Mouse (Mus musculus) brain, embryonic 14.5 days (tissue): Measurements from ENCODE around the gene Ets2.

ENCODE experiments used
- CTCF ChIP-seq: fragments of 200-500 bp; IDR thresholded peaks from 2 replicates; pipeline ENCODE4 v1.5.1; 2012; ENCODE audit warnings: inconsistent platforms, mild to moderate bottlenecking, moderate library complexity, borderline replicate concordance; ENCODE audit not compliant: insufficient read depth, insufficient read length; ENCODE audit errors: extremely low read depth
- POLR2A ChIP-seq: fragments of 200-500 bp; IDR thresholded peaks from 2 replicates; pipeline ENCODE4 v1.6.1; 2012; ENCODE audit warnings: mild to moderate bottlenecking, inconsistent platforms, borderline replicate concordance; ENCODE audit not compliant: poor library complexity, insufficient read depth, insufficient read length, severe bottlenecking; ENCODE audit errors: extremely low read depth

DNA sequence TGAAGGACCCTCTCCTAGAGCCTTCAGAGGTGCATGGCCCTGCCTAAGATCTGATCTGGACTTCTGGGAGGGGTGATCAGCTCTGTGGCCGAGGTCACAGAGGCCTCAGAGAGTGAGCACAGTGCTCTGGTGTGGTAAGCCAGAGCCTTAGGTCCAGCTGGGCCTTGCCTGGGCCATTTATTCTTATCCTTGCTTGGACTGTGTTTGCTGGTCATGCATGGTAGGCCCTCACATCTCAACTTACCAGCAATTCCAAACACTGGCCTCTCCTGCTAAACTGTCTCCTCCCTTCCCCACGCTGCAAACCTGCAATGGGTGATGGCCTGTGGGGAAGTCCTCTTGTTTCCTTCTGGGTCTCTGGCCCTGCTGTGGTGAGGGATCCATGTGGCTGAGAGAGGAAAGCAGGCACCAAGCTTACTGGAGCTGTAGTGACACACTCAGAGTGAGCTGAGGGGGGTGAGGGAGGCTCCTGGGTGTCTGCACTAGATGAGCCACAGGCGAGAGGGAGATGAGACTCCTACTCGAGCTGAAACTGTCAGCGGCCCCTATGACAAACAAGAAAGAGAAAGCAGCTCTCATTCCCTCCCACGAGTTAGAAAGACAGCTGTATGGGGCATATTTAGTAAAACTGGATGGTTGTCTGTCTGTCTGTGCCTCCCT is 36.3 kb upstream of the Ets2 start:
- TF ChIP-seq CTCF (no peak), POLR2A (no peak)
